Mouse (Mus musculus): ENCODE measurements around the gene Itga3. TPM values are rescaled to one million over a fixed set of nuclear protein-coding genes. Genes with fewer than 3 reads are reported as not detected.

The Itga3 gene
- total and polyA plus RNA-seq, 2 experiments from 2014 or later = 12.3 to 33.2 TPM

DNA sequence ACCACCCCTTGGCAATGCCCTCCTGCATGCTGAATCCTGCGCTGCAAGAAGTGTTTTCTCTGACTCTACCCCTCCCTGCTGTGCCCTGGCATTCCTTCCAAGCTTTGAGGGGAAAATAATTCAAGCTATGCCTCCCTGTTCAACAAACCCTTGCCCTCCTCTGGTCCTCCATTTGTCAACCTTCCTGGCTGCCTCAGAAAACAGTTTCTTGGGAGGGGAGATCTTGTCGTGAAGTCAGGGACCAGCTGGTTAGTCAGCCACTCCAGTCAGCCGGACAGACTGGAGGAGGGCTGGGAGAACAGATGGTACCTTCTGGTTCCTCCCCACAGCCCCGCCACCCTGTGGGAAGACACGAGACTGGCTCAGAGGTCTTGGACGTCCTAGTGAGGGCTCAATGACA is 39.3 kb downstream of the Itga3 start:
- DNase-seq (ENCODE audit: low spot score) = peak; percentile 55
- no peak overlapping the region for H3K4me3 ChIP-seq (ENCODE audit: low read depth, low read length)
- no peak overlapping the region for H3K27ac ChIP-seq (ENCODE audit: low read depth, low read length)
- no peak overlapping the region for H3K9ac ChIP-seq (replicated peaks; ENCODE audit: low read length, poor library complexity, severe bottlenecking)
- H3K27me3 ChIP-seq (ENCODE audit: insufficient read depth, low read length) = no peaks in the 10 kb centered on the region
- ATAC-seq (ENCODE audit: low FRiP score) = no peak
- 56% methylated on average over 6 of the region's 6 CpGs for WGBS
- H3K4me2 ChIP-seq (ENCODE audit: low read depth, low read length, poor library complexity, severe bottlenecking) = no peak overlapping the region
- peaks cover 5% of the 10 kb centered on the region; the same call in 1 of the 2 replicates for H3K4me1 ChIP-seq (ENCODE audit: insufficient read depth, low read length)
- peaks cover 2% of the 10 kb centered on the region; the same call in 1 of the 2 replicates for H3K36me3 ChIP-seq (ENCODE audit: insufficient read depth, low read length)
- no peaks in the 10 kb centered on the region for H3K9me3 ChIP-seq (ENCODE audit: low read length)
- no peak for TF ChIP-seq CTCF (IDR thresholded peaks at IDR 0.05)

GRCm38 (mm10) chr11:95036521-95036920 is 40.1 kb downstream of the Itga3 start:
- DNase-seq (ENCODE audit: low spot score) (no peak), ATAC-seq (ENCODE audit: low FRiP score) (no peak)
- no peak for TF ChIP-seq CTCF (IDR thresholded peaks at IDR 0.05)
- Histone ChIP-seq H3K9ac (replicated peaks; ENCODE audit: low read length, poor library complexity, severe bottlenecking) (no peak overlapping the region), H3K4me1 (ENCODE audit: insufficient read depth, low read length) (peaks cover 5% of the 10 kb centered on the region; the same call in 1 of the 2 replicates), H3K4me2 (ENCODE audit: low read depth, low read length, poor library complexity, severe bottlenecking) (no peak overlapping the region), H3K4me3 (ENCODE audit: low read depth, low read length) (no peak overlapping the region), H3K27ac (ENCODE audit: low read depth, low read length) (no peak overlapping the region), H3K27me3 (ENCODE audit: insufficient read depth, low read length) (no peaks in the 10 kb centered on the region), H3K9me3 (ENCODE audit: low read length) (no peaks in the 10 kb centered on the region), H3K36me3 (ENCODE audit: insufficient read depth, low read length) (peaks cover 5% of the 10 kb centered on the region; the same call in 1 of the 2 replicates)
- WGBS = 96% methylated on average over 5 of the region's 5 CpGs

DNA sequence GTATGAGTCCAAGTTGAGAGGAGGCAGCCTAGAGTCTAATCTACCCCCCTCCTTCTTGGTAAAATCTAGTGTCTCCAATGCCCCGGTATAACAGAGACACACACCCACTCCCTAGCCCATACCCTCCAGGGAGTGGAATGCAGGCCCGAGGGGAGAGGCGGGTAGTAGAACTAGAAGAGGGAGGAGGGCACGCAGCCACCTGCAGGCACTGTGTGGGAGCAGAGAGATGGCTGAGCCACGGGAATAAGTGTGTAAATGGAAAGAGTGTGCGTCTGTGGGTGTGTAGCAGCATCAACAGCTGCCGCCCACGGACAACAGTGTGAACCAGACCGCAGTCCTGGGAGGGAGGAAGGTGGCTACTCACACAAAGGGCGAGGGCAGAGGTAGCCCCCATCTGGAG is 41.7 kb downstream of the Itga3 start:
- no peak overlapping the region for H3K9ac ChIP-seq (replicated peaks; ENCODE audit: low read length, poor library complexity, severe bottlenecking)
- no peaks in the 10 kb centered on the region for H3K9me3 ChIP-seq (ENCODE audit: low read length)
- peaks cover 5% of the 10 kb centered on the region; the same call in 1 of the 2 replicates for H3K36me3 ChIP-seq (ENCODE audit: insufficient read depth, low read length)
- H3K4me3 ChIP-seq (ENCODE audit: low read depth, low read length) = no peak overlapping the region
- H3K4me1 ChIP-seq (ENCODE audit: insufficient read depth, low read length) = no peaks in the 10 kb centered on the region
- H3K4me2 ChIP-seq (ENCODE audit: low read depth, low read length, poor library complexity, severe bottlenecking) = no peak overlapping the region
- no peaks in the 10 kb centered on the region for H3K27me3 ChIP-seq (ENCODE audit: insufficient read depth, low read length)
- 69% methylated on average over 10 of the region's 10 CpGs for WGBS
- DNase-seq (ENCODE audit: low spot score) (no peak), ATAC-seq (ENCODE audit: low FRiP score) (no peak)
- TF ChIP-seq CTCF (IDR thresholded peaks at IDR 0.05) = no peak
- H3K27ac ChIP-seq (ENCODE audit: low read depth, low read length) = no peak overlapping the region

DNA sequence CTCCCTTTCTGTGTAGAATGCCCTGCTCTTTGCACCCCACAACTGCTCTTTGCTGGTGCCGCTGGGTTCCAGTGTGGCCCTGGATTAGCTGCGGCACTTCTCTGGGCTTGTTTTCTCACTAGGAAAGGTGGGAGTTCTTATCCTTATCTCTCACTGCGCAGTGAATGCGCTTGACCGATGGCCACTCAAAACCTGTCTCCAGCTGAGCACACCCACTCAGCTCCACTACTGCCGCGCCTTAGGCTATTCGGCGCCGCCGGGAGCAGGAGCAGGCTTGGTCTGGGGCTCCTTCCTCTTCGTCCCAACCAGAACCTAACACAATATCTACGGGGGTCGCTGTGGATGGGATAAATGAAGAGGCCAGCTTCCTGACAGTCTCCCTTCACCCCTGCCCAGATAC is 43.0 kb downstream of the Itga3 start:
- Histone ChIP-seq H3K4me1 (ENCODE audit: insufficient read depth, low read length) (no peaks in the 10 kb centered on the region), H3K9ac (replicated peaks; ENCODE audit: low read length, poor library complexity, severe bottlenecking) (no peak overlapping the region), H3K9me3 (ENCODE audit: low read length) (no peaks in the 10 kb centered on the region), H3K27ac (ENCODE audit: low read depth, low read length) (no peak overlapping the region), H3K4me2 (ENCODE audit: low read depth, low read length, poor library complexity, severe bottlenecking) (no peak overlapping the region), H3K4me3 (ENCODE audit: low read depth, low read length) (no peak overlapping the region), H3K36me3 (ENCODE audit: insufficient read depth, low read length) (peaks cover 6% of the 10 kb centered on the region; the same call in 1 of the 2 replicates), H3K27me3 (ENCODE audit: insufficient read depth, low read length) (no peaks in the 10 kb centered on the region)
- ATAC-seq (ENCODE audit: low FRiP score) = no peak
- DNase-seq (ENCODE audit: low spot score) = no peak
- 79% methylated on average over 14 of the region's 14 CpGs for WGBS
- no peak for TF ChIP-seq CTCF (IDR thresholded peaks at IDR 0.05)

DNA sequence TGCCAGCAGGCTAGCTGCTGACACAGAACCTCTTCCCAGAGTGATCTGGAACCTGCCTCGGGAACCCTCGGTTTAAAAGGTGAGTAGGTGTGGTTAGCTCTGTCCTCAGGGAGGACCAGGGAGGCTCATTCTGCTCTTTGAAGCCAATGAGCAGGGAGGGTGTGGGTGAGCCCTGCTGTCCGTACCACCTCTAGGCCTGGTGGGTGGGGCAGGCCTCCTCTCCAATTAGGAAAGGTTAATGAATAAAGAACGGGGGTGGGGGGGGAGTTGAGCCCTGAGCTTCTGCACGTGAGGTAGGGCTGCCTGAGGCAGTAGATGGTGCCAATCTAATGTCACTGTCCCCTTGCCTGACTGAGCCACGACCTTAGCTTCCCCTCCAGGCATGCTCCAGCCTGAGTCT is 43.7 kb downstream of the Itga3 start:
- WGBS = 40% methylated on average over 6 of the region's 6 CpGs
- no peak for ATAC-seq (ENCODE audit: low FRiP score)
- Histone ChIP-seq H3K9me3 (ENCODE audit: low read length) (no peaks in the 10 kb centered on the region), H3K4me2 (ENCODE audit: low read depth, low read length, poor library complexity, severe bottlenecking) (no peak overlapping the region), H3K4me3 (ENCODE audit: low read depth, low read length) (no peak overlapping the region), H3K27me3 (ENCODE audit: insufficient read depth, low read length) (no peaks in the 10 kb centered on the region), H3K27ac (ENCODE audit: low read depth, low read length) (no peak overlapping the region), H3K36me3 (ENCODE audit: insufficient read depth, low read length) (peaks cover 6% of the 10 kb centered on the region; the same call in 1 of the 2 replicates), H3K4me1 (ENCODE audit: insufficient read depth, low read length) (no peaks in the 10 kb centered on the region), H3K9ac (replicated peaks; ENCODE audit: low read length, poor library complexity, severe bottlenecking) (no peak overlapping the region)
- TF ChIP-seq CTCF (IDR thresholded peaks at IDR 0.05) = no peak
- no peak for DNase-seq (ENCODE audit: low spot score)

- Histone ChIP-seq H3K36me3 (ENCODE audit: insufficient read depth, low read length) (peaks cover 31% of the 10 kb centered on the region), H3K4me2 (ENCODE audit: low read depth, low read length, poor library complexity, severe bottlenecking) (no peak overlapping the region), H3K9me3 (ENCODE audit: low read length) (no peaks in the 10 kb centered on the region), H3K27ac (ENCODE audit: low read depth, low read length) (no peak overlapping the region), H3K4me1 (ENCODE audit: insufficient read depth, low read length) (no peaks in the 10 kb centered on the region), H3K27me3 (ENCODE audit: insufficient read depth, low read length) (no peaks in the 10 kb centered on the region), H3K9ac (replicated peaks; ENCODE audit: low read length, poor library complexity, severe bottlenecking) (no peak overlapping the region), H3K4me3 (ENCODE audit: low read depth, low read length) (no peak overlapping the region)
- 44% methylated on average over 13 of the region's 13 CpGs for WGBS
- no peak for TF ChIP-seq CTCF (IDR thresholded peaks at IDR 0.05)
- ATAC-seq (ENCODE audit: low FRiP score) (no peak), DNase-seq (ENCODE audit: low spot score) (no peak)
These were observed 48.6 kb downstream of the Itga3 start for GRCm38 (mm10) chr11:95027850-95028470.
